In the genomic region with DNA sequence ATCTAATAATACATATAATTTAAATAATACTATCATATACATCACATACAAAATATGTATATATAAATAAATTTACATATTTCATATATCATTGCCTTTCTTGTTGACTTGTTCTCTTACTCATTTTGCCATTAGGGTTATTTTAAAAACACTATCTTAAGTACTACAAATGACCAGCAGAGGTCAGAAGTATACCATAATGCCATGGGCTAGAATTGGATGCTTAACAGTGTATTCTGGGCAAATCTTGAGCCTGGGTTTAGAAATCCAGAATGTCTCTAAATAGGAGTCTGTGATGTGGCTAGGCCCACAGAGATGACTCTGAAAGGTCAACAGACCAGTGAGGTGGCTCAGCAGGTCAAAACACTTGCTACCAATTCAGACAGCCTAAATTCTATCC, we compare ENCODE assay signal across 11 mouse cellular contexts. TPM values are rescaled to one million over a fixed set of nuclear protein-coding genes. Genes with fewer than 3 reads are reported as not detected.
A peak's percentile ranks its signal among the peaks of the same experiment; 100 is the strongest.
DNase-seq lines count a peak whose midpoint lies in the region; ATAC-seq and TF ChIP-seq lines count a peak whose summit lies in the region.
"Had no signal": no experiment of that assay in that cellular context is flagged by ENCODE, and none has a peak within 500 bp of the region (broad histone marks: within the 10 kb centered on the region; RNA-seq: fewer than 3 reads in every experiment).

No protein-coding gene starts in this region.

- no peaks in the 10 kb centered on the region for H3K79me2 ChIP-seq in liver, adult 2 months (ENCODE audit: control insufficient read depth, insufficient read depth, low read length)

- H3K27me3 ChIP-seq in forebrain, postnatal 0 days (ENCODE audit: insufficient read depth, low read length) = no peaks in the 10 kb centered on the region
- H3K27me3 ChIP-seq in forebrain, embryonic 15.5 days = no peaks in the 10 kb centered on the region
- H3K27me3 ChIP-seq in liver, adult 2 months (ENCODE audit: control insufficient read depth, insufficient read depth, low read length) = no peaks in the 10 kb centered on the region
- no peaks in the 10 kb centered on the region for H3K27me3 ChIP-seq in liver, embryonic 11.5 days (replicated peaks; ENCODE audit: control insufficient read depth, insufficient read depth, low read length)

- peak; percentile 55 for DNase-seq in forebrain, postnatal 0 days
- DNase-seq in liver, adult 2 months (ENCODE audit: extremely low read depth, low read depth, low spot score) = no peak
- no peak for DNase-seq in liver, embryonic 11.5 days (ENCODE audit: low spot score)
- DNase-seq in MN1 (ENCODE audit: low spot score) = peak; percentile 67
- DNase-seq in induced T-regulatory cell, adult 2 months (ENCODE audit: low read depth) = peak; percentile 54
- no peak for DNase-seq in thymus, postnatal 36 days
- no peak for DNase-seq in cerebellum, adult 8-10 months
- DNase-seq: cerebellum, postnatal 36 days had no signal

- H3K36me3 ChIP-seq in forebrain, postnatal 0 days (ENCODE audit: insufficient read depth) = peaks cover 7% of the 10 kb centered on the region
- no peaks in the 10 kb centered on the region for H3K36me3 ChIP-seq in forebrain, embryonic 15.5 days
- H3K36me3 ChIP-seq in liver, adult 2 months (ENCODE audit: control insufficient read depth, insufficient read depth, low read length) = no peaks in the 10 kb centered on the region
- H3K36me3 ChIP-seq in liver, embryonic 11.5 days (ENCODE audit: control insufficient read depth, insufficient read depth, low read length) = no peaks in the 10 kb centered on the region

- no peak overlapping the region for H3K4me2 ChIP-seq in forebrain, postnatal 0 days (ENCODE audit: low read depth)
- H3K4me2 ChIP-seq in forebrain, embryonic 15.5 days (replicated peaks) = no peak overlapping the region
- no peak overlapping the region for H3K4me2 ChIP-seq in liver, embryonic 11.5 days

- H3K4me3 ChIP-seq in forebrain, postnatal 0 days (ENCODE audit: low read depth, low read length) = no peak overlapping the region
- H3K4me3 ChIP-seq in forebrain, embryonic 15.5 days = no peak overlapping the region
- no peak overlapping the region for H3K4me3 ChIP-seq in liver, adult 2 months (ENCODE audit: insufficient read depth, low read depth, low read length)
- H3K4me3 ChIP-seq in liver, embryonic 11.5 days (ENCODE audit: low read depth, low read length) = no peak overlapping the region
- H3K4me3 ChIP-seq: heart, embryonic 10.5 days had no signal

- no peaks in the 10 kb centered on the region for H3K9me3 ChIP-seq in forebrain, postnatal 0 days (ENCODE audit: low read length)
- H3K9me3 ChIP-seq in forebrain, embryonic 15.5 days = no peaks in the 10 kb centered on the region
- H3K9me3 ChIP-seq in liver, embryonic 11.5 days (ENCODE audit: control insufficient read depth, low read length) = no peaks in the 10 kb centered on the region
- H3K9me3 ChIP-seq: heart, embryonic 10.5 days had no signal

- TF ChIP-seq POLR2A in liver, adult 2 months (IDR thresholded peaks at IDR 0.05; ENCODE audit: extremely low read depth, insufficient read depth, low read length) = no peak

- peak; percentile 70 for ATAC-seq in forebrain, postnatal 0 days
- ATAC-seq in forebrain, embryonic 15.5 days (replicated peaks) = no peak
- no peak for ATAC-seq in liver, embryonic 11.5 days (replicated peaks; ENCODE audit: low FRiP score)

- H3K27ac ChIP-seq in forebrain, postnatal 0 days (ENCODE audit: low read depth, low read length) = no peak overlapping the region
- H3K27ac ChIP-seq in forebrain, embryonic 15.5 days (replicated peaks) = no peak overlapping the region
- no peak overlapping the region for H3K27ac ChIP-seq in liver, adult 2 months (replicated peaks; ENCODE audit: insufficient read depth, low read depth, low read length)
- no peak overlapping the region for H3K27ac ChIP-seq in liver, embryonic 11.5 days (ENCODE audit: low read depth, low read length)
- H3K27ac ChIP-seq: heart, embryonic 10.5 days had no signal

- H3K9ac ChIP-seq in forebrain, postnatal 0 days = no peak overlapping the region
- no peak overlapping the region for H3K9ac ChIP-seq in forebrain, embryonic 15.5 days (replicated peaks)
- H3K9ac ChIP-seq in liver, adult 2 months (ENCODE audit: low read depth, low read length) = no peak overlapping the region
- no peak overlapping the region for H3K9ac ChIP-seq in liver, embryonic 11.5 days (ENCODE audit: low read depth, low read length)

- TF ChIP-seq CTCF in forebrain, postnatal 0 days (IDR thresholded peaks at IDR 0.05; ENCODE audit: low read depth) = peak; percentile 55
- peak; percentile 43 for TF ChIP-seq CTCF in liver, adult 2 months (IDR thresholded peaks at IDR 0.05; ENCODE audit: low read depth, low read length)

- no peaks in the 10 kb centered on the region for H3K4me1 ChIP-seq in forebrain, postnatal 0 days (ENCODE audit: insufficient read depth)
- H3K4me1 ChIP-seq in forebrain, embryonic 15.5 days = no peaks in the 10 kb centered on the region
- H3K4me1 ChIP-seq in liver, adult 2 months (ENCODE audit: control insufficient read depth, insufficient read depth, low read length) = peaks cover 2% of the 10 kb centered on the region; the same call in 1 of the 2 replicates
- H3K4me1 ChIP-seq in liver, embryonic 11.5 days (replicated peaks; ENCODE audit: control insufficient read depth, insufficient read depth, low read length) = no peaks in the 10 kb centered on the region
- H3K4me1 ChIP-seq: heart, embryonic 10.5 days had no signal

RNA-seq across cellular contexts. Expression of gene Cops7b, which starts 31.6 kb away (rescaled TPM):
- 37.6 and 40.3 TPM in 2 replicates for total RNA-seq in forebrain, postnatal 0 days (2014; rRNA removed)
- polyA plus RNA-seq in forebrain, postnatal 0 days (2015; fragmentation: Nextera tagmentation; extraction: Ambion mirVana) = 54.3 and 54.7 TPM in 2 replicates
- 62.9 and 63.4 TPM in 2 replicates for polyA plus RNA-seq in forebrain, embryonic 15.5 days (2015; fragmentation: Nextera tagmentation; extraction: Ambion mirVana)
- total RNA-seq in liver, adult 2 months (2014; rRNA removed) = 5.0 and 6.0 TPM in 2 replicates
- polyA plus RNA-seq in liver, adult 2 months (2012; rRNA removed) = 13.4 and 20.2 TPM in 2 replicates
- polyA plus RNA-seq in liver, embryonic 11.5 days (2014; fragmentation: Nextera tagmentation; extraction: Ambion mirVana) = 30.8 and 33.4 TPM in 2 replicates

RNA-seq across cellular contexts. Expression of gene Pde6d, which starts 31.8 kb away (rescaled TPM):
- 44.9 and 59.0 TPM in 2 replicates for total RNA-seq in forebrain, postnatal 0 days (2014; rRNA removed)
- polyA plus RNA-seq in forebrain, postnatal 0 days (2015; fragmentation: Nextera tagmentation; extraction: Ambion mirVana) = 110 and 116 TPM in 2 replicates
- polyA plus RNA-seq in forebrain, embryonic 15.5 days (2015; fragmentation: Nextera tagmentation; extraction: Ambion mirVana) = 99.0 and 103 TPM in 2 replicates
- 3.8 and 5.3 TPM in 2 replicates for total RNA-seq in liver, adult 2 months (2014; rRNA removed)
- 4.7 TPM in 2 replicates for polyA plus RNA-seq in liver, adult 2 months (2012; rRNA removed)
- 48.1 and 52.1 TPM in 2 replicates for polyA plus RNA-seq in liver, embryonic 11.5 days (2014; fragmentation: Nextera tagmentation; extraction: Ambion mirVana)

RNA-seq across cellular contexts. Expression of gene Nppc, which starts 56.1 kb away (rescaled TPM):
- 5.7 and 6.3 TPM in 2 replicates for total RNA-seq in forebrain, postnatal 0 days (2014; rRNA removed)
- polyA plus RNA-seq in forebrain, postnatal 0 days (2015; fragmentation: Nextera tagmentation; extraction: Ambion mirVana) = 7.7 and 9.2 TPM in 2 replicates
- polyA plus RNA-seq in forebrain, embryonic 15.5 days (2015; fragmentation: Nextera tagmentation; extraction: Ambion mirVana) = 3.9 and 4.8 TPM in 2 replicates
- total RNA-seq in liver, adult 2 months (2014; rRNA removed) = not detected in 2 replicates
- polyA plus RNA-seq in liver, adult 2 months (2012; rRNA removed) = not detected in 2 replicates
- not detected in 2 replicates for polyA plus RNA-seq in liver, embryonic 11.5 days (2014; fragmentation: Nextera tagmentation; extraction: Ambion mirVana)
- polyA plus RNA-seq: small intestine, adult 2 months had no signal

Comparison
In these comparisons a context has a peak if more than half of its experiments do, and no peak if none do; other contexts are left out.
1. DNase-seq: peak in forebrain, postnatal 0 days (single experiment), MN1 (single experiment) and induced T-regulatory cell, adult 2 months (single experiment); none in liver, adult 2 months (single experiment), liver, embryonic 11.5 days (single experiment), thymus, postnatal 36 days (0 of 2) and cerebellum, adult 8-10 months (single experiment).